Mouse (Mus musculus): ENCODE results near the gene Serpina3j.
"Not testable (repeated sequence)": the region's sequence is repeated elsewhere in the genome, so short reads cannot be mapped to it uniquely, and the experiment has no call there.

The Serpina3j gene

DNA sequence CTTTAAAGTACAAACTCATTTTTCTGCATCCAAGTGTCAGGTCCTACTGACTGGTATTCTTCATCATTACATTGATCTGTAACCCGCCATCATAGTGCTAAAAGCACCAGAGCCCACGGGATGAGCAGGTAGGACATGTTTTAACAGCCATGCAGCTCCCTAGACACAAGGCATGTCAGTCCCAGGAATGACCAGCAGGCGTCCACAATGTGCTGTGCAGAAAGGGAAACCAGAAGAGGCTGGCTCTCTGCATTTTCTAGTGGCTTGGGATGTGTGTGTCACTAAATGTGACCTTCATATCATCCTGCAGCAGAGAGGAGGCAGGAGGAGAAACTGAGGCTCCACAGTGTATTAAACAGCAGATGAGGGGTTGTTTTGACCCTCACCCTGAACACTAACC, 37.5 kb downstream of the Serpina3j start:
- not testable (repeated sequence) for H3K4me1 ChIP-seq (replicated peaks; ENCODE audit: low read depth, low read length); H3K36me3 ChIP-seq (ENCODE audit: insufficient read depth, low read length); H3K9me3 ChIP-seq (ENCODE audit: low read length); H3K27me3 ChIP-seq (ENCODE audit: insufficient read depth, low read length); H3K4me3 ChIP-seq (replicated peaks; ENCODE audit: low read length)
- peak; percentile 33 for TF ChIP-seq CTCF (conservative IDR thresholded peaks at IDR 0.05; ENCODE audit: low read length)

- Histone ChIP-seq H3K4me3 (replicated peaks; ENCODE audit: low read length) (no peak overlapping the region), H3K9me3 (ENCODE audit: low read length) (no peaks in the 10 kb centered on the region), H3K36me3 (ENCODE audit: insufficient read depth, low read length) (no peaks in the 10 kb centered on the region), H3K27me3 (ENCODE audit: insufficient read depth, low read length) (no peaks in the 10 kb centered on the region), H3K4me1 (replicated peaks; ENCODE audit: low read depth, low read length) (no peaks in the 10 kb centered on the region)
- no peak for TF ChIP-seq POU5F1 (IDR thresholded peaks at IDR 0.05; ENCODE audit: borderline replicate concordance, low read length)
- TF ChIP-seq NANOG (IDR thresholded peaks at IDR 0.05; ENCODE audit: borderline replicate concordance, low read length): no peak
- no peak for TF ChIP-seq CTCF (conservative IDR thresholded peaks at IDR 0.05; ENCODE audit: low read length)
Measured at GRCm38 (mm10) chr12:104356006-104356405, 41.7 kb downstream of the Serpina3j start.

DNA sequence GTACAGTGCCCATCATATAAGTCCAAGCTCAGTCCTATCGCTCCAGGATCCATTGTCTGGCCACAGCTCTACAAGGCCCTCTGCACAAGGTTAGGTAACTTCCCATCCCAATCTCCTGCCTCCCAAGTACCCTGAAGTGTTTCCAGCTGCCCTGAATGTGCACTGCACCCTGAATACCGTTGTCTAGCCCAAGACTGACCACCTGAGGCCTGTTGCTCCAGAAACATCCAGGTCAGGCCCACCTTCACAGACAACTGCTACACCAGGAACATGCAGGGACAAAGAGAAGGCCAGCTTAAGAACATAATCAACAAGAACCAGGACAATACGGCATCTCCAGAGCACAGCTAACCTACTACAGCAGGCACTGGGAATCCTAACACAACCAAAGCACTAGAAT, 55.6 kb downstream of the Serpina3j start:
- Histone ChIP-seq H3K4me3 (replicated peaks; ENCODE audit: low read length) (no peak overlapping the region), H3K9me3 (ENCODE audit: low read length) (no peaks in the 10 kb centered on the region), H3K27me3 (ENCODE audit: insufficient read depth, low read length) (no peaks in the 10 kb centered on the region), H3K4me1 (replicated peaks; ENCODE audit: low read depth, low read length) (no peaks in the 10 kb centered on the region), H3K36me3 (ENCODE audit: insufficient read depth, low read length) (no peaks in the 10 kb centered on the region)
- TF ChIP-seq POU5F1 (IDR thresholded peaks at IDR 0.05; ENCODE audit: borderline replicate concordance, low read length) (no peak), CTCF (conservative IDR thresholded peaks at IDR 0.05; ENCODE audit: low read length) (no peak), NANOG (IDR thresholded peaks at IDR 0.05; ENCODE audit: borderline replicate concordance, low read length) (no peak)

Measured in E14TG2a.4 (cell line).